Comparison of ENCODE assay signal across 8 mouse cellular contexts in the genomic region with DNA sequence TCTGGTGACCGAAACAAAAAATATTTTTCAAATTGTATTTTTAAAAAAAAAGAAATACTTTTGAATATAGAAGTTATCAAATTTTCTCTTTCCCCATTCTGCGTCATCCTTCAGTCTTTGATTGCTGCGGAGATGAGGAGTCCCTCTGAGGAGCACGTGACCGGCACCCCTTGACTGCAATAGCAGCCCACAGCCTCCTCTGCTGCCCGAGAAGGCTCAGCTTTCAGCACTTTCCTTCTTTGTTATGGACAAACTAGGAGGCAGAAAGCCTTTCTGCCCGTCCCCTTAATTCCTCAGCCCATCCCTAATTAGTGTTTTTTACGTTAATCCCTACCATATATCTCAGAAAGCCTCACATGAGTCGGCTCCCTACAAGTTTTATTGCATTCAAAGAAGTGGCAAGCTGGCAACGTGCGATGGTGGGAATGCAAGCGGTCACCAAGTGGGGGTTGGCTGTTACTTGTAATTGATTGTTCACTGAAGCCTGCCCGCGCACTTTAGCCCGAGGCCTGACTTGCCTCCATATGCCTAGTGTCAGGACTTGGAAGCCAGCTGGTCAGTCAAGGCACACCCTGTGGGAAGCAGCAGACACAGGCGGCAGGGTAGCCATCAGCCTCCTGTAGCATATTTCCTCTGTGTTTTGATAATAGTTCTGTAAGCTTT.
DNase-seq lines count a peak whose midpoint lies in the region; ATAC-seq lines count a peak whose summit lies in the region.

No protein-coding gene starts in this region.

- intact Hi-C loops in left cerebral cortex, postnatal 4 days (cut with DNase I) = no loop called here
- intact Hi-C loops in left cerebral cortex, postnatal 36 days (cut with DNase I) = no loop called here

- no peaks in the 10 kb centered on the region for H3K9me3 ChIP-seq in limb, embryonic 13.5 days
- H3K9me3 ChIP-seq in stomach, embryonic 16.5 days (replicated peaks; ENCODE audit: control insufficient read depth, low read length) = no peaks in the 10 kb centered on the region

- H3K27me3 ChIP-seq in limb, embryonic 13.5 days = no peaks in the 10 kb centered on the region
- H3K27me3 ChIP-seq in stomach, embryonic 16.5 days (ENCODE audit: control insufficient read depth, insufficient read depth, low read length) = no peaks in the 10 kb centered on the region

- WGBS in limb, embryonic 13.5 days = 7% methylated on average over 16 of the region's 16 CpGs
- WGBS in stomach, embryonic 16.5 days = 16% methylated on average over 16 of the region's 16 CpGs

- peak; percentile 82 for DNase-seq in left cerebral cortex, postnatal 4 days
- no peak for DNase-seq in left cerebral cortex, postnatal 36 days (ENCODE audit: low spot score in 2 of 2)
- DNase-seq in embryo, embryonic 9.5 days (ENCODE audit: extremely low spot score) = peak; percentile 81
- DNase-seq in spleen, adult 18-20 months = no peak
- DNase-seq in ovary, postnatal 36 days (ENCODE audit: low spot score) = no peak
- no peak for DNase-seq in thymus, postnatal 25 days

- peaks cover 44% of the 10 kb centered on the region for H3K4me1 ChIP-seq in limb, embryonic 13.5 days
- no peaks in the 10 kb centered on the region for H3K4me1 ChIP-seq in stomach, embryonic 16.5 days (ENCODE audit: control insufficient read depth, insufficient read depth, low read length)

- H3K9ac ChIP-seq in limb, embryonic 13.5 days = no peak overlapping the region
- H3K9ac ChIP-seq in stomach, embryonic 16.5 days (ENCODE audit: low read length) = no peak overlapping the region

- H3K4me2 ChIP-seq in limb, embryonic 13.5 days (replicated peaks) = peak overlapping the region; percentile 50
- H3K4me2 ChIP-seq in stomach, embryonic 16.5 days (ENCODE audit: low read depth, low read length) = peak overlapping the region; percentile 31

- H3K36me3 ChIP-seq in limb, embryonic 13.5 days = 0 out of 2 replicates have a peak, but pooled peaks cover 4% of the 10 kb centered on the region
- H3K36me3 ChIP-seq in stomach, embryonic 16.5 days (ENCODE audit: control insufficient read depth, insufficient read depth, low read length) = no peaks in the 10 kb centered on the region

- H3K4me3 ChIP-seq in limb, embryonic 13.5 days = 0 out of 2 replicates have a peak overlapping the region, but pooled peaks have one; percentile 4
- H3K4me3 ChIP-seq in stomach, embryonic 16.5 days (replicated peaks; ENCODE audit: low read length) = no peak overlapping the region

- ATAC-seq in limb, embryonic 13.5 days (ENCODE audit: low FRiP score, low read depth) = peak; percentile 35; the same call in 1 of the 2 replicates
- no peak for ATAC-seq in stomach, embryonic 16.5 days (ENCODE audit: insufficient read depth, low FRiP score)

- H3K27ac ChIP-seq in limb, embryonic 13.5 days = no peak overlapping the region
- no peak overlapping the region for H3K27ac ChIP-seq in stomach, embryonic 16.5 days (ENCODE audit: low read length)

Comparison
In these comparisons a context has a peak if more than half of its experiments do, and no peak if none do; other contexts are left out.
1. DNase-seq: peak in left cerebral cortex, postnatal 4 days (single experiment) and embryo, embryonic 9.5 days (single experiment); none in left cerebral cortex, postnatal 36 days (0 of 2), spleen, adult 18-20 months (0 of 2), ovary, postnatal 36 days (single experiment) and thymus, postnatal 25 days (single experiment).